Comparison of ENCODE assay signal across 21 mouse cellular contexts in genomic region chr6:142869715-142870422, GRCm38 (mm10).
A peak's percentile ranks its signal among the peaks of the same experiment; 100 is the strongest.
DNase-seq lines count a peak whose midpoint lies in the region; ATAC-seq lines count a peak whose summit lies in the region.
"Had no signal": no experiment of that assay in that cellular context is flagged by ENCODE, and none has a peak within 500 bp of the region (broad histone marks: within the 10 kb centered on the region; RNA-seq: fewer than 3 reads in every experiment).

No protein-coding gene starts in this region.

- H3K9ac ChIP-seq in kidney, embryonic 16.5 days (replicated peaks; ENCODE audit: low read length) = no peak overlapping the region
- H3K9ac ChIP-seq: forebrain, embryonic 15.5 days; hindbrain, embryonic 14.5 days; intestine, embryonic 15.5 days had no signal

- no peak overlapping the region for H3K4me3 ChIP-seq in kidney, embryonic 16.5 days (ENCODE audit: low read length)
- peak overlapping the region; percentile 56 for H3K4me3 ChIP-seq in megakaryocyte, embryonic 14.5 days (replicated peaks)
- H3K4me3 ChIP-seq: embryonic facial prominence, embryonic 10.5 days; forebrain, embryonic 10.5 days; forebrain, embryonic 15.5 days; heart, embryonic 10.5 days; intestine, embryonic 15.5 days had no signal

- H3K36me3 ChIP-seq in kidney, embryonic 16.5 days (ENCODE audit: insufficient read depth, low read length) = no peaks in the 10 kb centered on the region
- no peaks in the 10 kb centered on the region for H3K36me3 ChIP-seq in megakaryocyte, embryonic 14.5 days (replicated peaks; ENCODE audit: low read length)
- H3K36me3 ChIP-seq: embryonic facial prominence, embryonic 10.5 days; forebrain, embryonic 10.5 days; forebrain, embryonic 15.5 days; heart, embryonic 10.5 days; intestine, embryonic 15.5 days had no signal

- H3K27ac ChIP-seq in kidney, embryonic 16.5 days (ENCODE audit: low read length) = peak overlapping the region; percentile 25; the same call in 1 of the 2 replicates
- H3K27ac ChIP-seq: embryonic facial prominence, embryonic 10.5 days; forebrain, embryonic 10.5 days; forebrain, embryonic 15.5 days; heart, embryonic 10.5 days; hindbrain, embryonic 14.5 days; intestine, embryonic 15.5 days had no signal

- H3K9me3 ChIP-seq in kidney, embryonic 16.5 days (ENCODE audit: low read length) = no peaks in the 10 kb centered on the region
- H3K9me3 ChIP-seq in megakaryocyte, embryonic 14.5 days = no peaks in the 10 kb centered on the region
- H3K9me3 ChIP-seq: embryonic facial prominence, embryonic 10.5 days; forebrain, embryonic 10.5 days; forebrain, embryonic 15.5 days; heart, embryonic 10.5 days; intestine, embryonic 15.5 days had no signal

- 50% methylated on average over 7 of the region's 7 CpGs for WGBS in kidney, embryonic 16.5 days

- peaks cover 30% of the 10 kb centered on the region for H3K4me1 ChIP-seq in kidney, embryonic 16.5 days (ENCODE audit: insufficient read depth, low read length)
- H3K4me1 ChIP-seq in megakaryocyte, embryonic 14.5 days = peaks cover 44% of the 10 kb centered on the region
- H3K4me1 ChIP-seq: intestine, embryonic 15.5 days had no signal

- DNase-seq in kidney, adult 11 months = no peak
- no peak for DNase-seq in c-Kit-positive CD71-positive TER-119-positive erythroid progenitor cells, embryonic 14.5 days (ENCODE audit: low spot score)
- no peak for DNase-seq in adrenal gland, adult 8-10 months
- DNase-seq: adrenal gland, postnatal 14 days; cerebellum, adult 8-10 months; cerebellum, postnatal 36 days; gastrocnemius, postnatal 36 days; heart, adult 18-20 months; heart, postnatal 10 days; heart, postnatal 4 days had no signal

- no peak for ATAC-seq in kidney, embryonic 16.5 days (ENCODE audit: low FRiP score, low TSS enrichment)
- peak; percentile 13 for ATAC-seq in common myeloid progenitor, adult 5-6 weeks (replicated peaks; ENCODE audit: low read depth, poor library complexity, severe bottlenecking)
- ATAC-seq in erythroid progenitor cell, adult 5-6 weeks (replicated peaks; ENCODE audit: low FRiP score, poor library complexity, severe bottlenecking) = no peak
- ATAC-seq: CD4-positive, CD25-positive, alpha-beta regulatory T cell, adult 4 months; forebrain, embryonic 15.5 days; intestine, embryonic 15.5 days had no signal

- no peak overlapping the region for H3K4me2 ChIP-seq in kidney, embryonic 16.5 days (replicated peaks; ENCODE audit: low read depth, low read length)
- H3K4me2 ChIP-seq: forebrain, embryonic 15.5 days; hindbrain, embryonic 14.5 days; intestine, embryonic 15.5 days had no signal

- no peaks in the 10 kb centered on the region for H3K27me3 ChIP-seq in kidney, embryonic 16.5 days (ENCODE audit: insufficient read depth, low read length)
- H3K27me3 ChIP-seq in megakaryocyte, embryonic 14.5 days (replicated peaks) = no peaks in the 10 kb centered on the region
- H3K27me3 ChIP-seq: forebrain, embryonic 15.5 days; intestine, embryonic 15.5 days had no signal
